Mouse (Mus musculus) v-Abl transformed pro-B cells (cell line): Measurements from ENCODE around the gene Ppfibp2.

Source experiments
- in situ Hi-C, 2 experiments: fragments of 400-800 bp; cut with MboI; formaldehyde crosslinking; loops; one replicate each; pipeline ENCODE4 v1.15.1; 2025; ENCODE audit not compliant: unreplicated experiment in 2 of 2

Ppfibp2 gene

DNA sequence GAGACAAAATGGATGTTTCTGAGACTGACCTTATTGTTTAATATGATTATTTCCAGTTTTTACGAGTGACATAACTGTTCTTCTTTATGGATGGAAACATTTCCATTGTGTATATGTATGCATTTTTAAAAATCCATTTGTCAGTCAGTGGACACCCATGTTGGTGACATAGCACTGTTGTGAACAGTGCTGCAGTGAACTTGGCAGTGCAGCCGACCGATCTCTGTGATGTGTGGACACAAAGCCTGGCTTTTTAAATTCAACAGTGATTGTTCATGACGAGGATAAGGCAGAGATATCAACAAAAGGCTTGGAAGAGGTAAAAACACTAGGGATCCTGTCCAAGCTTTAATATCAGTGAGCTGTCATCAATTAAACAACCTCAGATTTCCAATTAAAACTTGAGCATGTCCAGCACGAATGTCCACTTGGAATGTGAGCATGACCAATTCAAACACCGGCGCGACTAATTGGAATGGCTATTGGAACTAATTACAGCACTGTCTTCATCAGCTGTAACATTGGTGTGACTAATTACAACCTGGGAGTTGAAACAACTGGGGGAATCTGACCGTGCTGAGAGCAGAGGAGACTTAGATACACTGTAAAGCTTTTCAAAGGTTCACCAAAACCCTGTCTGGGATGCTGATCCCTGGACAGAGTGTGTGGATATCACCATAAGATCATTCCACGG, 99.4 kb downstream of the Ppfibp2 start:
- in situ Hi-C loops, result no loop called here

DNA sequence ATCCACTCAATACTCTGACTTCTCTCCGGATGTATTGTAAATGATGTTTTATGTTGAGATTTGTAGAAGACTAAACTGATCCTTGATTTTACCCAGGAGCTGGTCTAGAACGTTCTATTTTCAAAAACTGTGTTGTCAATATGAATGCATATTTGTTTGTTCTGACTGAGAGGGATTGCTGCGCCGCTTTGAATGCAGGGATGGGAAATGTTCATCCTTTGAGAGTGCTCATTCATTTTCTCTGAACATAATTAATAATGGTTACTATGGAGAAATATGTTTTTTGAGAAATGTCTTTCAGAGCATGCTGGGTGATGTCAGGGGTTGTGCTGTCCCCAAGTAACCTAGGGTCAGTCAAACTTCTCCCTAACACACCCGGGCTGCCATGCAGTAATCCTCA, 102.1 kb downstream of the Ppfibp2 start:
- in situ Hi-C loops, result no loop called here

GRCm38 (mm10) chr7:107699926-107700325, 104.9 kb downstream of the Ppfibp2 start:
- in situ Hi-C loops, result no loop called here

DNA sequence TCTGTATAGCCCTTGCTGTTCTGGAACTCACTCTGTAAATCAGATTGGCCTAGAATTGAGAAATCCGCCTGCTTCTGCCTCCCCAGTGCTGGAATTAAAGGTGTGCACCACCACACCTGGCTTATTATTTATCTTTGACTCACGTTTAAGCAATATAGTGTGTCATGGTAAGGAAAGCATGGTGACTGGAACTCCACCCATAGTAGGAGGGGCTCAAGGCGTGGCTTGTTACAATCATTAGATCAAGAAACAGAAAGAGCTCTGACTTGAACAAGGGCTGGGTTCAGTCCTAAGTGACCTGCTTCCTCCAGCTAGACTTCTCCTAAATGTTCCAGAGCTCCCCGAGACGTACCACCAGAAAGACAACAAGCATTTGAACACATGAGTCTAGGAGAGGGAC, 105.6 kb downstream of the Ppfibp2 start:
- in situ Hi-C loops, result no loop called here

DNA sequence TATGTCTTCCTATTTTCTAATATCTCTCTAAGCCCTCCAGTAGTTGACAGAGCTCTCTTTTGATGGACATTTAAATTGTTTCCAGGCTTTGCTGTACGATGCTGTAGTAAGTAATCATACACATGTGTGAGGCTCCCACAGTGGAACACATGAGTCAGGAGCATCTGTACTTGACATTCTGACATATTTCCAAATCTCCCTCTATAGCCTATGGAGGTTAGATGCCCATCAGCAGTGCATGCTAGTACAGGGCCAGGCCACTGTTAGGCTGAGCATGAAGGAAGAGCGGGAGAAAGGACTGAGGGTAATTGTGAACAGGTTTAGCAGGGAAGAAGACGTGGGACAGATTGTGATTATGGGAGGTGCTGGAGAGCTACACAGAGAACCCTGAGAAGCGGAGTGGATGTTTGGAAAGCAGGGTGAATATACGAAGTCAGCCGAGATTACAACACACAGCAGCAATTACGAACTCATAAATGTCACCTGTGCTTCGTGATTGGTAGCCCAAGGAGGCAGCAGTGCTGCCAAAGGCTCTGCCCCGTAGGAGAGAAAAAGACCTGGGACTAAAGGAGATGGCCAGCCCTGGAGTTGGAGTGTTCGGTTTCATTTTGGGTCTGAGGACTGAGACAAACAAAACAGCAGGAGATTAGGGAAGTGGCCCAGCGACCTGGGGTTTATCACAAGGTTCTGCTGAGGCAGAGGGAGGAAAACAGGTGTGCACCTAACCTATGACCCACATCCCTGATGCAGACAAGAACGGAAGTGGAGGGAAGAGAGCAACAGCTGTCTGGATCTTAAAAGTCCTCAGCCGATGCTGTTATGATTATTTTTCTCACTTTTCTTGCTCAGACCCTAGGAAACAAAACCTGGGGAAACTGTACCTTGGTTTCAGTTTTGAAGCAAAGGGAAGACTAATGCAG, 107.7 kb downstream of the Ppfibp2 start:
- in situ Hi-C loops, result no loop called here

- in situ Hi-C loops, result no loop called here
Observed at GRCm38 (mm10) chr7:107705941-107706340, 110.9 kb downstream of the Ppfibp2 start.

DNA sequence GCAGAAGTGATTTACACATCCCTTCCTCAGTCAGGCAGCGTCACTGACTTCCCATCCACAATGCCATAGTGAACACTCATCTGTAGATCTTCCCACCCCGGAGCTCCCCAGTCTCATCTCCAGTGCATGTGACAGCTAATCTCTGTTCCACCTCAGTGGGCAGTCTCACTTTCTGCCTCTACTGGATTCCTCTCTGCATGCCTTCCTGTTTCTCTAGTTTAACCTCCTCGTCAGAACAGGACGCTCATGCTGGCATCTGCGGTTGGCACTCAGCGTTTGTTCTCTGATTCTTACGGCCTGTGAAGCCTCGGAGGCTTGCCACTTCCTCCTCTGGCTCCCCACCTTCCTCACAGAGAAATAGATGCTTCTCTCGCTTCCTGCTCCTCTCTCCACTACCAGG, 112.6 kb downstream of the Ppfibp2 start:
- in situ Hi-C loops, result no loop called here

GRCm38 (mm10) chr7:107708491-107709112, 113.6 kb downstream of the Ppfibp2 start:
- in situ Hi-C loops, result no loop called here

DNA sequence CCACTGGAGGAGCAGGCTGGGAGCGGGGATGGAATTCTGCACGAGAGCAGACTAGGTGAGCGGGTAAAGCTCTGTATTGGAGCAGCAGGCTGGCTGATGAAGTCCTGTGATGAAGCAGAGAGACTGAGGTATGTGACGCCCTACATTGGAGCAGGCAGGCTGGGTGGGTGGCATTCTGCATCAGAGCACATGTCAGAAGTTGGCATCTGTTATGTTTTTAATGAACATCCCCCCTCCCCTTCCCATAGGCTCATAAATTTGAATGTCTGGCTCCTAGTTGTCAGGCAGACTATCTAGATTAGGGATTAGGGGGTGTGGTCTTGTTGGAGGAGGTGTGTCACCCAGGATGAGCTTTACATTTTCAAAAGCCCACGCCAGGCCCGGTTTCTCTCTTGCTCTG, 117.7 kb downstream of the Ppfibp2 start:
- in situ Hi-C loops, result no loop called here

DNA sequence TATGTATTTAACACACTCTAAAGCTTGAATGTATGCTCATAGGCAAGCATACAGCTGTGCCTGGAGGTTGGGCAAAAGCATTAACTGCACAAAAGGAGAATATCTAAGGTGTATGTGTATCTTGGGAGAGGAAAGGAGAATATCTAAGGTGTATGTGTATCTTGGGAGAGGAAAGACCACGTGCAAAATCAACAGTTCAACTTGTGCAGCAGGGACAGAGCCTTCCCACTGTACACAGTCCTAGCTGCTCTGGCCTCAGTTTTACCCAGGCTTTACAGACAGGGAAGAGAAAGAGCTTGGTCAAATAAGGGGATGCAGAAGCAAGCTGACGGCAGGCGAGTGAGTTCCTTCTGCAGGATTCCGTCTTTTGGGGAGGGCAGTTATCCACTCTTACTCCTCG, 119.1 kb downstream of the Ppfibp2 start:
- in situ Hi-C loops, result no loop called here

DNA sequence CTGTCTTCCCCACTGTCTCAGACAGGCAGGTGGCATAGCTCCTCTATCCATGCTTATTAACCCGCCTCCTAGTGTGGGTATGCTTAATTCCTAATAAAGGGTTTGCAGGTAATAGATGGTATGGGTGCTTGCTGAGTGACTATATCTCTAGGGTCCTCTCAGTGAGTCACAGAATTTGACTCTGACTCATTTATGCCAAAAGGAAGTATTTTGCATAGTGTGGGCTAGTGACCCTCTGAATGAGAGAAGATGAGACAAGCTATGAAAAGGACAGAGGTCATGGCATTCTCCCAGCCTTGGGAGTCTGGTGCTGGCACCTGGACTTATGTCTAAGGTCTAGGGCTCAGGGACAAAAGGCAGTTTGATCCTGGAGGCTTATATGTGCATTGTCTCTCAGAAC, 125.8 kb downstream of the Ppfibp2 start:
- in situ Hi-C loops, result no loop called here

GRCm38 (mm10) chr7:107722536-107722935, 127.5 kb downstream of the Ppfibp2 start:
- in situ Hi-C loops, result no loop called here

- in situ Hi-C loops, result no loop called here
Observed at GRCm38 (mm10) chr7:107727538-107727937, 132.5 kb downstream of the Ppfibp2 start.

- in situ Hi-C loops, result no loop called here
Observed at GRCm38 (mm10) chr7:107730587-107730986, 135.6 kb downstream of the Ppfibp2 start.

DNA sequence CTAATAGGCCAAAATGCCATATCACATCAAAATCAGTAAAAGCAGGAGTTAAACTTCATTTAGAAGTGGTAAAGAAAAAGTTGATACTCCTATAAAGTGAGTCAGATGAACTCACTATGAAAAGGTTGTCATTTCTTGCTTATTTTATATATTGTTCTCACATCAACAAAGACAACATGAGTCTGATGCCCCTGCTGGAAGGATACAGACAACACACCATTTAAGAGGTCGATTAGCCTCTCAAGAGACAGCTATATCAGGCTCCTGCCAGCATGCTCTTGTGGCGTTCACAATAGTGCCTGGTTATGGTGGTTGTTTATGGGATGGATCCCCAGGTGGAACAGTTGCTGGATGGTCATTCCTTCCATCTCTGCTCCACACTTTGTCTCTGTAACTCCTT, 138.2 kb downstream of the Ppfibp2 start:
- in situ Hi-C loops, result no loop called here

DNA sequence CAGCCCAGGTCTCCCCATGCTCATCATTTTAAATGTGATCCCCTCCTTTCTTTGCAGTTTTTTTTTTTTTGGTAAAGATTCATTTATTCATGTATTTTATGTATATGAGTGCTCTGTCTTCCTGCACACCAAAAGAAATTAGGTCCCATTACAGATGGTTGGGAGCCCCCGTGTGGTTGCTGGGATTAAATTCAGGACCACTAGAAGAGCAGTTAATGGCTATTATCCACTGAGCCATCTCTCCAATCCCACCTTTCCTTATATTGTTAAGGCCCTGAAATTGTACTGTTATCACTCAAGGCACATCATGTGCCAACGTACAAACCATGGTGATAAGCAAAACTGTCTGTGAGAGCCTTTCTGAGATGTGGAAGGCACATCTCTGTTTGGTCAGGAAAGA, 143.7 kb downstream of the Ppfibp2 start:
- in situ Hi-C loops, result no loop called here

- in situ Hi-C loops, result no loop called here
Observed at GRCm38 (mm10) chr7:107742963-107743465, 148.0 kb downstream of the Ppfibp2 start.

- in situ Hi-C loops, result no loop called here
Observed at GRCm38 (mm10) chr7:107744454-107744853, 149.4 kb downstream of the Ppfibp2 start.

DNA sequence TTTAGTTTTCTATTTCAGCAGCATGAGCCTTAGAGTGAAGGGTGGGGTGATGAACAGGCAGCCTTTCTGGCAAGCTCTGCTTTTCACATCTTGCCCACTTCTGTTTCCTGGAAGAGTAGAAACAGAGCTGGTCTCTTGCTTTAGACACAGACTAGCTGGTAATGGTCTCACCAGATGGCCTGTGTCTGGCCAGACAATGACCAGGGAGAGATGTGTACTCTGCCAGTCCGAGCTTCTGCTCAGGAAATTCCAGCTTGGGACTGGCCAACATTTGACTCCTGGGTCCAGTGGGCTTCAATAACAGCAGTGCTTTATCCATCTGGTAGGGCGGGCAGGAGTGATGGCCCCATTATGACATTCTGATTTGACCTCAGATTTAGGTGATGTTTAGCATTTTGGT, 150.1 kb downstream of the Ppfibp2 start:
- in situ Hi-C loops, result no loop called here

GRCm38 (mm10) chr7:107746036-107746435, 151.0 kb downstream of the Ppfibp2 start:
- in situ Hi-C loops, result no loop called here

- in situ Hi-C loops, result no loop called here
Observed at GRCm38 (mm10) chr7:107747476-107747875, 152.5 kb downstream of the Ppfibp2 start.
